Mouse (Mus musculus): ENCODE measurements at regions not wholly inside any gene's neighbourhood (a gene's known extent, or its start where the extent isn't known, plus 50 kb on each side); places are given as distances from the start of the nearest gene placed in this dataset.
"Not testable (repeated sequence)": the region's sequence is repeated elsewhere in the genome, so short reads cannot be mapped to it uniquely, and the experiment has no call there.

DNA sequence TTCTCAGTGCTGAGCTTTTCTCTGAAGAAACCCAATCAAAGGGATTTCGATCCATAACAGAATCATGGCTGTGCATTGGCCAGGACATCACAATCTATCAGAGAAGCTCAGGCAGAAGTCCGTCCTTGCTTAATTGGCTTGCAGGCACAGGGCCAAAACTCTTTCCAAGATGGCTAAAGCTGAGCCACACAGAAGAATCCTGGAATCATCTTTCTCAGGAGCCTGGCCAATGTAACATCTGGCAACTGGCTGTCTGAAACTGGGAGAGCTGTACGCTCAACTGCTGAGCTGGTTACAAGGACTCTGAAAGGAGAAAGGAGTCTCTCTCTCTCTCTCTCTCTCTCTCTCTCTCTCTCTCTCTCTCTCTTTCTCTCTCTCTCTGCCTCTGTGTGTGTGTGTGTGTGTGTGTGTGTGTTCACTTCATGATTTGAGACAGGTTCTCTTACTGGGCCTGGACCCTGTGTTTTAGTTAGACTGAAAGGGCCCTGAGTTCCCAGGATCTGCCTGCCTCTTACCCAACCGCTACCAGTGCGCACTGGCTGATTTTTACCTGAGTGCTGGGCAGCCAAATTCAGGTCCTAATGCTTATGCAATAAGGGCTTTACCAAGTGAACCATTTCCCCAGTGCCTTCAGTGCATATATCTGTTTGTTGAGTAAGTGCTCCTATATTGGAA, 333.3 kb upstream of the Cwc22 start:
- in situ Hi-C loops (cut with MboI; ENCODE audit: low pct_unique_long_range_greater_than_20kb), result no loop called here
- ATAC-seq, result no peak
- no peaks in the 10 kb centered on the region for H3K27me3 ChIP-seq
- CTCF ChIA-PET, result no interaction called here
- POLR2A ChIA-PET, result no interaction called here
- TF ChIP-seq CTCF (IDR thresholded peaks at IDR 0.05), result no peak
- no peak for DNase-seq (ENCODE audit: low read depth, low spot score)

DNA sequence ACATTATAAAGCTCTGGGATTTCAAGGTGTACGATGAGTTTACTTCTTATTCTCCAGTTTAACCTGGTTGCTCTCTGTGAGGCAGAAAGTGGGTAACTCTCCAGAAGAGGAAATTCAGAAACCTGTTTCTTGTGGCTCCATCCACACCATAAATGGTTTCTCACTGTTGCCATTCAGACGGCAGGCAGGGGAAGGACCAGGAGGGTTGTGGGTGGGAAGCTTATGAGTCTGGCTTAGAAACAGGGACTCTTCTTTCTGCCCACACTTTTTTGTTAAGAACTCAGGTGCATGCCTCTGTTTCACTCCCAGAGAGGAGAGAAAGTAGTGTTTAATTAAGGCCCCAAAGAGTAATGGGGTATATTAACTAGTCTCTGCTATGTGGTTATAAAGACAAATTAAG, 332.5 kb upstream of the Cwc22 start:
- in situ Hi-C loops (cut with MboI; ENCODE audit: low pct_unique_long_range_greater_than_20kb), result no loop called here
- H3K27me3 ChIP-seq, result no peaks in the 10 kb centered on the region
- TF ChIP-seq CTCF (IDR thresholded peaks at IDR 0.05), result no peak
- ATAC-seq, result no peak
- ChIA-PET CTCF (no interaction called here), POLR2A (interaction anchor here (0.7 kb wide), 1 partner anchor 528 kb away, joined by 4 read pairs; no protein-coding TSS in a partner anchor)
- DNase-seq (ENCODE audit: low read depth, low spot score), result no peak

DNA sequence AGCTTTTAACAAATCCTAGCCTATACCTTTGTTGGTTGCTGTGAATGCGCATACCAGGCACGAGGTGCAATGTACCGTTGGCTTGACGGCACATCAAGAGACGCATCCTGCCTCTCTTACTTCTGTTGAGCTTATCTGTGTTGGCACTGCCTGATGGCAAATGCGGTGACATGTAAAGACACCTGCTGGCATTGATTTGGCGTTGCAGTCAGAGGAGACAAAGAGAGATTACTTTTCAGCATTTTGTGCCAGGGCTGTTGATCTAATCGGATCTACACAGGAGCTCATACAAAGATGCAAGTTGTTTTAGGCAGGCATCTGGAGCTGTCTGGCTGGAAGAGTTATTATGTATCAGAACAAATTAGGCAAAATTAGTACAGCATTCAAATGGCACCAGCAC, 331.5 kb upstream of the Cwc22 start:
- ATAC-seq (no peak), DNase-seq (ENCODE audit: low read depth, low spot score) (no peak)
- POLR2A ChIA-PET, result no interaction called here
- CTCF ChIA-PET, result no interaction called here
- in situ Hi-C loops (cut with MboI; ENCODE audit: low pct_unique_long_range_greater_than_20kb), result no loop called here
- no peak for TF ChIP-seq CTCF (IDR thresholded peaks at IDR 0.05)
- no peaks in the 10 kb centered on the region for H3K27me3 ChIP-seq

- DNase-seq (ENCODE audit: low read depth, low spot score) (no peak), ATAC-seq (no peak)
- H3K27me3 ChIP-seq, result no peaks in the 10 kb centered on the region
- ChIA-PET CTCF (interaction anchor here (1.1 kb wide), 1 partner anchor 10 kb away, joined by 3 read pairs; no protein-coding TSS in a partner anchor), POLR2A (no interaction called here)
- no peak for TF ChIP-seq CTCF (IDR thresholded peaks at IDR 0.05)
- in situ Hi-C loops (cut with MboI; ENCODE audit: low pct_unique_long_range_greater_than_20kb), result no loop called here
Observed at GRCm38 (mm10) chr2:78274122-78274521, 327.9 kb upstream of the Cwc22 start.

DNA sequence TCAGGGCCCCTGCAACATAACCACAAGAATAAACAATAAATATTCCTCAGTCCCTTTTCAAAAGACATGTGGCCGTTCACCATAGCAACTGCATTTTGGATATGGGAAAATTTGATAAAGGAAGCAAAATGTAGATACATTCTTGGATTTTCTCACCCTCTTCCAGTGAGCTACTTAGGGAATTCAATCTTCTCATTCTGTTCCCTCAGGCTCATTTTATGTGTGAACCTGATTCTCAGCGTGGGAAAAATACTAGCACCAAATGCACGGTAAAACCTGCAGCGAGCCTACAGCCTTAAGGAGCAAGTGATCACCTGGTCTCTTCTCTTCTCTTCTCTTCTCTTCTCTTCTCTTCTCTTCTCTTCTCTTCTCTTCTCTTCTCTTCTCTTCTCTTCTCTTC, 322.5 kb upstream of the Cwc22 start:
- ChIA-PET CTCF (no interaction called here), POLR2A (no interaction called here)
- H3K27me3 ChIP-seq, result no peaks in the 10 kb centered on the region
- no peak for ATAC-seq
- DNase-seq (ENCODE audit: low read depth, low spot score), result no peak
- TF ChIP-seq CTCF (IDR thresholded peaks at IDR 0.05), result no peak
- in situ Hi-C loops (cut with MboI; ENCODE audit: low pct_unique_long_range_greater_than_20kb), result no loop called here

DNA sequence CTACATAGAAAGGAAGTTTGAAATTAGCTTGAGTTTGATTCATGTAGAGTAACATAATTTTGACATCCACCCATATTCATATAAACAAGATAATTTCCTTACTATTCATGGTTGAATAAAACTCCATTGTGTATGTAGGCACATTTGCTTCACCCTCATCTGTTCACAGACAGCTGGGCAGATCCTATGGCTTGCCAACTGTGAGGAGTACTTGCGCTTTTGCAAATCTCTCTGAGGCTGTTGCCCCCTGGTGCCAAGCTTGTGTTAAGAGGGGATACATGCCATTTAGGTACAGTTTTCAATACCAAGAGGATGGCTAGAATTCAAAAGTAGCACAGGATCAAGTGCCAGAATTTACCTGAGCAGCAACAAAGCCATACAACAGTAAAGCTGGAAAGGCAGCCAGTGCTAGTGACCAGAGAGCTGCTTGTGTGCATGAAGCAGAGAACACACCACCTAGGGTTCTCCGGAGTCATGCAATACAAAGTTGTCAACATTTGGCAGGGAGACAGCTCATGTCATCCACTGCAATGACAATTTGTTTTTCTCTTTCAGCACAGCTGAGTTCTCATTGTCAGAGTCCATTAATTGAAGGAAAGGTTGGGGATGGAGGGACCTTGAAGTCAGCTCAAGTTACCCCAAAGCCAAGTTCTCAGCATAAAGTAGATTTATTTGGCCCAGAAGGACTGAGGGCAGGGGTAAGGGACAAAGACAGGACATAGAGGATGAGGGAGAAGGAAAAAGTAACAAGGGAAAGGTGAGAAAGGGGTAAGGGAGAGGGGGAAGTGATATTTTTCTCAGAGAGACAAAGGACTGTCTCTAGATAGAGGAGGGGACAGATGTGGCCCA, 321.6 kb upstream of the Cwc22 start:
- ATAC-seq (no peak), DNase-seq (ENCODE audit: low read depth, low spot score) (no peak)
- in situ Hi-C loops (cut with MboI; ENCODE audit: low pct_unique_long_range_greater_than_20kb), result no loop called here
- no peak for TF ChIP-seq CTCF (IDR thresholded peaks at IDR 0.05)
- H3K27me3 ChIP-seq, result no peaks in the 10 kb centered on the region
- ChIA-PET CTCF (interaction anchor here (0.7 kb wide), 1 partner anchor 45 kb away, joined by 3 read pairs; no protein-coding TSS in a partner anchor), POLR2A (no interaction called here)

GRCm38 (mm10) chr2:78253601-78254097, 307.5 kb upstream of the Cwc22 start:
- ATAC-seq (no peak), DNase-seq (ENCODE audit: low read depth, low spot score) (no peak)
- POLR2A ChIA-PET, result no interaction called here
- in situ Hi-C loops (cut with MboI; ENCODE audit: low pct_unique_long_range_greater_than_20kb), result no loop called here
- CTCF ChIA-PET, result no interaction called here
- no peak for TF ChIP-seq CTCF (IDR thresholded peaks at IDR 0.05)
- H3K27me3 ChIP-seq, result peaks cover 26% of the 10 kb centered on the region

DNA sequence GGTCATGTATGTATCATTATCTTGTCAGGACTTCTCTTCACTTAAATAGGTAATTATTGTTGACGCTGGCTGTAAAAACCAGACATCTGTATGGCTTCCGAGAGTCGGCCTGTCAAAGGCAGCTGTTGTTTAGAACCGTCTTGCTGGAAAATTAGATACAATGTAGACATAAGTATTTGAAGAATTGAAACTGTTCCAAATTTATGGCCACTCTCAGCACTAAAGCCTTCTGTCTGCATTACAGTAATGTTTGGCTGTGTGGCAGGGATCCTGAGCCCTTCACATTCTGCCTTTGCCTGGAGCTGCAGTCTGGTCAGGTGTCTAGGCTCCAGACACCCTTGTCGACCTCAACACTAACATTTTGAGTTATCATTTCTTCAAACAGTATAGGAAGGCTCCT, 300.2 kb upstream of the Cwc22 start:
- POLR2A ChIA-PET, result no interaction called here
- in situ Hi-C loops (cut with MboI; ENCODE audit: low pct_unique_long_range_greater_than_20kb), result no loop called here
- CTCF ChIA-PET, result no interaction called here
- DNase-seq (ENCODE audit: low read depth, low spot score) (no peak), ATAC-seq (no peak)
- H3K27me3 ChIP-seq, result no peaks in the 10 kb centered on the region
- no peak for TF ChIP-seq CTCF (IDR thresholded peaks at IDR 0.05)

DNA sequence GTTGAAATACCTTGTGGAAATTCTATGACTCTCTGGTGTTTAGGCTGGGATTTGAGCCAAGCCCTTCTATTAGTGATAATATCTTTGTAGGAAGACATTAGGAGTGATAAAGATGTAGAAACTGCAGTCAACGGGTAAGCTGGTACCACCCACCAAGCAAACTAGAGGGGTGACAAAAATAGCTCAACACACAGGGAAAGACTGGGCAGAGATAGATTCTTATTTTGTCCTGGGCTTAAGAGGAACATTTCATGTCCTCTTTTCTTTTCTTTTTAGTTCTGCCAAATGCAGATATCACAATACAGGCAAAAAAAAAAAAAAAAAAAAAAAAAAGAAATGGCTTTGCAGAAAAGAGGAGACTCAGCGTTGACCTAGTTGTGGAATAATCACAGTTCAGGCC, 294.1 kb upstream of the Cwc22 start:
- in situ Hi-C loops (cut with MboI; ENCODE audit: low pct_unique_long_range_greater_than_20kb), result no loop called here
- ChIA-PET POLR2A (interaction anchor here (1.2 kb wide), 1 partner anchor 71 kb away, joined by 3 read pairs; no protein-coding TSS in a partner anchor), CTCF (interaction anchor here (0.7 kb wide), 1 partner anchor 1534 kb away, joined by 3 read pairs; no protein-coding TSS in a partner anchor)
- no peak for ATAC-seq
- peaks cover 7% of the 10 kb centered on the region for H3K27me3 ChIP-seq
- TF ChIP-seq CTCF (IDR thresholded peaks at IDR 0.05), result no peak
- DNase-seq (ENCODE audit: low read depth, low spot score), result no peak

GRCm38 (mm10) chr2:78225383-78226100, 279.4 kb upstream of the Cwc22 start:
- ATAC-seq; POLR2A ChIA-PET; DNase-seq (ENCODE audit: low read depth, low spot score); in situ Hi-C loops (cut with MboI; ENCODE audit: low pct_unique_long_range_greater_than_20kb): not testable (repeated sequence)
- CTCF ChIA-PET, result interaction anchor here (0.7 kb wide), 1 partner anchor 167 kb away, joined by 3 read pairs; no protein-coding TSS in a partner anchor
- H3K27me3 ChIP-seq, result peaks cover 10% of the 10 kb centered on the region
